Mouse (Mus musculus): ENCODE data around the gene Arl8b. TPM values are rescaled to one million over a fixed set of nuclear protein-coding genes. Genes with fewer than 3 reads are reported as not detected.
"Not testable (repeated sequence)": the region's sequence is repeated elsewhere in the genome, so short reads cannot be mapped to it uniquely, and the experiment has no call there.

Arl8b gene
- polyA plus RNA-seq, 1 experiment from 2014 or later: 109 TPM

DNA sequence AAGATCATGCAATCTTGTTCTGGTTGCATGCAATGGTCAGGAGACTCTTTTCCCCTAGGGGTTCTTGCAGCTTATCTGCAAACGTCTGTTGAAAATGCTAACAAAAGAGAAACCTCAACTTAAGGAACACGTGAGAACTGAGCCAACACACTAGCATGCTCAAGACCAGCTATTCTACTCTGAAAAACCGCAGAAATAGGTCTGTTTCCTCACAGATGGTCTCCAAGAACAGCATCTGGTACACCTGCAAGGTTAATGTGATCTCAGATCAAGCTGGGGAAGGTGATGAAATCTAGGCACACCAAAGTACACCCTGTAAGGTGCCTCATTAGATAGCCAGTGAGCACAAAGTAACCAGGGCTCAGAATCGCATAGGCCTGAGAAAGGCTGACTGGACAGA is 56.5 kb downstream of the Arl8b start:
- Histone ChIP-seq H3K9ac (no peak overlapping the region), H3K9me3 (no peaks in the 10 kb centered on the region), H3K4me1 (replicated peaks) (no peaks in the 10 kb centered on the region), H3K4me2 (no peak overlapping the region), H3K36me3 (peaks cover 11% of the 10 kb centered on the region; the same call in 1 of the 2 replicates), H3K4me3 (no peak overlapping the region), H3K27me3 (no peaks in the 10 kb centered on the region), H3K27ac (replicated peaks) (no peak overlapping the region)
- no peak for ATAC-seq (ENCODE audit: low FRiP score, low read depth)
- WGBS: 90% methylated on average over 4 of the region's 4 CpGs

DNA sequence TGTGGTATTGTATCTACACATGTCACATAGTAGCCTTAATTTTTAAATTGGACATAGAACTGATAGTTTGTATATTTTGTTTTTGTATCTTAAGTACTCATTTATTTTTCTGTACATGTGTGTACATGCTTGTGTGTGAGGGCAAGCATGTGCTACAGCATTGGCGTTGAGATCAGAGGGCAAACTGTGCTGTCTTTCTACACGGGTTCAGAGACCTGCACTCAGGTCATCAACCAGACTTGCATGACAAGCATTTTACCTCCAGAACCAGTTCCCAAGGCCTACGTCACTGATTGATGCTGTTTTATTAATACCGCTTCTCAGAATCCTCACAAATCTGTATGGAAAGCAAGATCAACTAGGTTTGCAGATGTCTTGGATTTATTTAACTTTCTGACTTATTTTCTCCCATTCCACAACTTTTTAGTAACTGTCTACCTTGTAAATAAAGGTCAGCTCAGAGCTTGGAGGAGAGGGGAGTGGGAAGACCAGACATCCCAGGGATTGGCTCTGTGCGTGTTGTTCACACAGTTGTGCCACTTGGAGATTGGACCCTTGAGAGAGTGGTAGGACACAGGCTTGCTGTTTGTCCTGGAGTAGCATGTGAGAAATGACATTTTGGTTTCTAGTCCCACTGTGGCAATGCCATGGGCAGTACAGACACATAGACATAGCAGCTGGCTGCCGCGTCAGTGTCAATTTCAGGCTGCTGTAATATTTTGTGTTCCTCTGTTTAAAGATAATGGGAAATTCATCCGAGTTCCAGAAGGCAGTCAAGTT is 58.2 kb downstream of the Arl8b start:
- Histone ChIP-seq H3K4me1 (replicated peaks) (no peaks in the 10 kb centered on the region), H3K9me3 (no peaks in the 10 kb centered on the region), H3K4me2 (no peak overlapping the region), H3K27ac (replicated peaks) (no peak overlapping the region), H3K27me3 (no peaks in the 10 kb centered on the region), H3K36me3 (peaks cover 11% of the 10 kb centered on the region; the same call in 1 of the 2 replicates), H3K4me3 (no peak overlapping the region), H3K9ac (no peak overlapping the region)
- WGBS: 94% methylated on average over 8 of the region's 8 CpGs
- no peak for ATAC-seq (ENCODE audit: low FRiP score, low read depth)

DNA sequence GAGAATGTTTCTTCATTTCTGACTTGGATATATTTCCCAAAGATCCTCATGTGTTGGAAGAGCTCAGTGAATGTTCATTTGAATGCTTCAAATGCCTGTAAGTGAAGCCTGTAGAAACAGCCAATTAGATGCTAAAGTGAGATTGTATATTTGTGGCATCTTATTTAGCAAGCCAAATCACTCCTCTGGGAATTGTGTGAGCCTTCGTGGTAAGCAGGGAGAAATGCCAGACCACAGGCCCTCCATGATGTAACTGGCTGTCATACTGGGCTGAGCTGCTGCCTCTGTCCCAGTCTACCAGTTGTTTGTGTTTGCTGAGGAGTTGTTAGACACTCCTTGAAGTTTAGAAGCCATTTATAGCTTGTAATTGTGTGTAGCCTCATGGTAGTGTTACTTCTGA is 60.8 kb downstream of the Arl8b start:
- H3K4me1 ChIP-seq (replicated peaks): no peaks in the 10 kb centered on the region
- no peaks in the 10 kb centered on the region for H3K27me3 ChIP-seq
- no peak overlapping the region for H3K27ac ChIP-seq (replicated peaks)
- no peaks in the 10 kb centered on the region for H3K9me3 ChIP-seq
- H3K36me3 ChIP-seq: 0 out of 2 replicates have a peak, but pooled peaks cover 7% of the 10 kb centered on the region
- H3K9ac ChIP-seq: no peak overlapping the region
- WGBS: 53% methylated on average over 1 of the region's 1 CpGs
- H3K4me3 ChIP-seq: no peak overlapping the region
- no peak overlapping the region for H3K4me2 ChIP-seq
- ATAC-seq (ENCODE audit: low FRiP score, low read depth): no peak

DNA sequence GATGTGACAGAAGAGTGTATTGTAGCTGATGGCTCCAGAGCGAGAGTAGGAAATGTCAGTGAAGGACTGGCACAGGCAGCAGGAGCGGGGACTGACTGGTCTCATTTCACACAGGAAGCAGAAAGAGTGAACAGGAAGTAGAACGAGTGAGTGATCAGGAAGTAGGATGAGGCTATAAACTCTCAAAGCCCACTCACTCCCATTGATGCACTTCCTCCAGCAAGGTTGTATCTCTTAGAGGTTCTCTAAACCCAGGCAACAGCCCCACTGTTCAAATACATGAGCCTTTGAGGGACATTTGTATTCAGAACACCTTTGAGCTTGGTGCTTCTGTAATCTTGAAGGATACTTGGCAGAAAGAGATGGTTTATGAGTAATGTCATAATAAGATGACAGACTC is 61.2 kb downstream of the Arl8b start:
- H3K36me3 ChIP-seq: 0 out of 2 replicates have a peak, but pooled peaks cover 7% of the 10 kb centered on the region
- no peak overlapping the region for H3K9ac ChIP-seq
- no peak for ATAC-seq (ENCODE audit: low FRiP score, low read depth)
- no peak overlapping the region for H3K4me3 ChIP-seq
- no peak overlapping the region for H3K4me2 ChIP-seq
- H3K9me3 ChIP-seq: no peaks in the 10 kb centered on the region
- H3K27ac ChIP-seq (replicated peaks): no peak overlapping the region
- no peaks in the 10 kb centered on the region for H3K4me1 ChIP-seq (replicated peaks)
- WGBS: 90% methylated on average over 3 of the region's 3 CpGs
- H3K27me3 ChIP-seq: no peaks in the 10 kb centered on the region

DNA sequence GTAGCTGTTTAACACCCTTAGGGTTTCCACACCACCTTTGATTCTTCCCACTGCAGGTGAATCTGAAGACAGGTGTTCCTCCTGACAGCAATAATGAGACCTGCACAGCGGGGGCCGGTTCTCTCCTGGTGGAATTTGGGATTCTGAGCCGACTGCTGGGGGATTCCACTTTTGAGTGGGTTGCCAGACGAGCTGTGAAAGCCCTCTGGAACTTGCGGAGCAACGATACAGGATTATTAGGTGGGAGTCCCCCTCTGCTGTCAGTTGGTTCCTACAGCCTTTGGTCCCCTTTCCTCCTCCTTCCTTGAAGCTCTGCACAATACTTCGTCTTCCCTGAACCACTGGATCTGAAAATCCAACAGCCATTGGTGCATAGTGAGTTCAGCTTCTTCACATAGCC is 61.9 kb downstream of the Arl8b start:
- Histone ChIP-seq H3K36me3 (0 out of 2 replicates have a peak, but pooled peaks cover 5% of the 10 kb centered on the region), H3K4me2 (no peak overlapping the region), H3K4me1 (replicated peaks) (no peaks in the 10 kb centered on the region), H3K9me3 (no peaks in the 10 kb centered on the region), H3K27me3 (no peaks in the 10 kb centered on the region), H3K27ac (replicated peaks) (no peak overlapping the region), H3K9ac (no peak overlapping the region), H3K4me3 (no peak overlapping the region)
- WGBS: 95% methylated on average over 7 of the region's 7 CpGs
- no peak for ATAC-seq (ENCODE audit: low FRiP score, low read depth)

DNA sequence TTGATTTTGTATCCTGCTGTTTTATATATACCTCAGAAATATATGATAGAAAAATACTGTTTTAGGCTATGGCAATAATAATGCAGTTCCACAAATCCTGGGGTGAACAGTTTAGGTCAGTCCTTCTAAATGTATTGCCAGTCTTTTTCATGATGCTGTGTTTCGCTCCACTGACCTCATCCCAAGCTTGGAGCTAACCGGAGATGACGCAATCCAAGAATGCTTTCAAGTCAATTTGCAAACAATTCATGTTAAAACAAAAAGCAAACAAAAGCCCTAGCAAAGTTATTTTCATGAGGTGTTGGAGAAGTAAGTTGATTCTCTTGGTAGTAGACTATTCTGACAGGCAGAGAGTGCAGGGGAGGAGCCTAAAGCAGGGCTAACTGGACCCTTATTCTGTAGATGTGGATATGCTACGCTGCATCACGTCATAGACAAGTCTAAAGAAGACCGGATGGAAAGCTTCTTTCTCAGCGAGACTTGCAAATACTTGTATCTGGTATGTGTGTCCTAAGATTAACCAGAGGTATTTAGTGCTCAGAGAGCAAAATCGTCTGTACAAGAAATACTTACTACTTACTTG is 69.3 kb downstream of the Arl8b start:
- 96% methylated on average over 8 of the region's 8 CpGs for WGBS
- Histone ChIP-seq H3K4me3 (no peak overlapping the region), H3K27ac (replicated peaks) (no peak overlapping the region), H3K36me3 (peaks cover 55% of the 10 kb centered on the region), H3K9me3 (no peaks in the 10 kb centered on the region), H3K4me2 (no peak overlapping the region), H3K9ac (no peak overlapping the region), H3K27me3 (no peaks in the 10 kb centered on the region), H3K4me1 (replicated peaks) (no peaks in the 10 kb centered on the region)
- no peak for ATAC-seq (ENCODE audit: low FRiP score, low read depth)

DNA sequence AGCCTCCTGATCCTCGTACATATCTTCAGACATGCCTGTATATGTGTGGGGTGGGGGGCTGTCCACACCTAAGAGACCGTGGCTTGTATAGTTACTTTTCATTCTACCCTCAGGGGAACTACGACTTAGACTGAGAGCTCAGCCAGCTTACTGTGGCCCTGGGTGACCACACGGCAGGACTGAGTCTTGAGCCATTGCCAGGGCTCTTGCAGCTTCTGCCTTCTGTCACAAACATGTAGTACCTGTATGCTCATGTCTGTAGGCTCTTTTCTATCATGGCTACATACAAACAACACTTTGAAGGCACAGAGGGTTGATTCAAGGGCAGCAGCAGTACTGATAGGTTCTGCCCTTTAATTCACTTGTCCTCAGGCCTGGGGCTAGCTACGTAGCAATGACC is 70.1 kb downstream of the Arl8b start:
- Histone ChIP-seq H3K4me3 (no peak overlapping the region), H3K9me3 (no peaks in the 10 kb centered on the region), H3K4me1 (replicated peaks) (no peaks in the 10 kb centered on the region), H3K27ac (replicated peaks) (no peak overlapping the region), H3K9ac (no peak overlapping the region), H3K27me3 (no peaks in the 10 kb centered on the region), H3K4me2 (no peak overlapping the region), H3K36me3 (peaks cover 55% of the 10 kb centered on the region)
- 94% methylated on average over 5 of the region's 5 CpGs for WGBS
- ATAC-seq (ENCODE audit: low FRiP score, low read depth): no peak

DNA sequence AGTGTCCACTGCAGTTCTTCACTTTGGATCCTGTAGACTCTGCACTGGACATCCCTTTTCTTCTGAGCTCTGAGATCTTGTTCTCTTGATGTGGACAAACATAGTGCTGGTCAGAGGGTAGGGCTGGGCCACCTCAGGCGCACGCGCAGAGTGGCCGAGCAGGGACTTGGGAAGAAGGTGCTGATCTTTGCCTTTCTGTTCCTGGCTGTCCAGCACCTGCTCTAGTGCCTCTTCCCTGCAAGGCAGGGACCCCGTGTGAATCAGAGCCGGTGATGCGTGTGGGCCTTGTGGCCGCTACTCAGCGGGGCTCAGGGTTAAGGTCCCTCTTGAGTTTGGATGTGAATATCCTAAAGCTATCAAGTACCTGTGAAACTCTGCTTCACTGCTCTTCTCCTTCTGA is 75.7 kb downstream of the Arl8b start:
- no peak overlapping the region for H3K27ac ChIP-seq (replicated peaks)
- H3K4me3 ChIP-seq: no peak overlapping the region
- no peak overlapping the region for H3K9ac ChIP-seq
- H3K36me3 ChIP-seq: peaks cover 22% of the 10 kb centered on the region
- no peaks in the 10 kb centered on the region for H3K27me3 ChIP-seq
- no peak overlapping the region for H3K4me2 ChIP-seq
- H3K4me1 ChIP-seq (replicated peaks): no peaks in the 10 kb centered on the region
- ATAC-seq (ENCODE audit: low FRiP score, low read depth): no peak
- WGBS: 95% methylated on average over 9 of the region's 9 CpGs
- H3K9me3 ChIP-seq: no peaks in the 10 kb centered on the region

DNA sequence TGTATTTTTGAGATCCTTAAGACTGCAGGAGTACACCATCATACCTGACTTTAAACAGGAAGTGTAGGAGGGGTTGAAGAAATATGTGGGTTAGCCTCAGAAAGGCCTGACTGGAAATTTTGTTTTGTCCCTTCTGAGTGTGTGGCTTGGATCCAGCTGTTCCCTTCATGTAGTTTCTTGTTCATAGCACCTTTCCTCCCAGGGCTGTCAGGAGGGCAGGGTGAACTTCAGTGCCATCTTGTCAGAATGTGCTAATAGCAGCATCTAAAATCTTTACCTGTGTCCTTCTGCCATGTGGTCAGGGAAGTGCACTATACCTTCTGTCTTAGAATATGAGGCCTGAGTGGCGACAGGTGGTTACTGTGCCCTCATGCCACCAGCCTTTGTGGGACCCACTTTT is 78.3 kb downstream of the Arl8b start:
- H3K4me3 ChIP-seq: no peak overlapping the region
- no peak overlapping the region for H3K4me2 ChIP-seq
- ATAC-seq (ENCODE audit: low FRiP score, low read depth): no peak
- H3K4me1 ChIP-seq (replicated peaks): no peaks in the 10 kb centered on the region
- H3K9me3 ChIP-seq: no peaks in the 10 kb centered on the region
- no peak overlapping the region for H3K9ac ChIP-seq
- H3K27me3 ChIP-seq: no peaks in the 10 kb centered on the region
- no peaks in the 10 kb centered on the region for H3K36me3 ChIP-seq
- H3K27ac ChIP-seq (replicated peaks): no peak overlapping the region
- 92% methylated on average over 1 of the region's 1 CpGs for WGBS

DNA sequence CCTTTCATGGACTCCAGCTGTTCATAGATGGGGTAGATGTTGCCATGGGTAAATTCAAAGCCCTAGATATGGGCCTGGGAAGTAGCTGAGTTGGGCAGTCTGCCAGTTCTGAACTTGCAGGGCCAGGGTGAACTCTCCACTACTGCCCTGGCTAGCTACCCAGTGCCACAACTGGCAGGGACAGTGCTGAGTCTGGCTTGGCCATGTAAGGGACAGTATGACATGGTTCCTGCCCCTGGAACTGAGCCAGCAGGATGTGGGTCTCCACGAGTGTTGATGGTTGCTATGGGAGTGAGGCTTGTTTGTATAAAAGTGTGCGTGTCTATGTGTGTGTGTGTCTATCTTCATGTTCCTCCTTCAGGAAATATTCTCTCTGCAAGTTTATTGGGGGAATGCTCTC is 79.6 kb downstream of the Arl8b start:
- no peak for ATAC-seq (ENCODE audit: low FRiP score, low read depth)
- WGBS: 83% methylated on average over 2 of the region's 2 CpGs

DNA sequence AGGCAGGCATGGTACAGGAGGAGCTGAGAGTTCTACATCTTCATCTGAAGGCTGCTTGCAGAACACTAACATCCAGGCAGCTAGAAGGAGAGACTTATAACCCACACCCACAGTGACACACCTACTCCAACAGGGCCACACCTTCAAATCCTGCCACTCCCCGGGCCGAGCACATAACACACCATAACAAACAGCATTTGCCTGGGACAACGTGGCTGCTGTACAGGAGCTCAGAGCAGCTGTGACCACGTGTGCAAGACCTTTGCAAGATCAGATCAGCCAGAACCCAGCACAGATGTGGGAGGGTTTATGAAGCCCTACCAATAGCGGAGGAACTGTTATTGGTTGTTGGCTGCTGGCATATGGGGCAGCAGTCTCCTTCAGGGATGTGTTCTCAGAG is 83.4 kb downstream of the Arl8b start:
- H3K9ac ChIP-seq: no peak overlapping the region
- H3K9me3 ChIP-seq: no peaks in the 10 kb centered on the region
- no peak overlapping the region for H3K27ac ChIP-seq (replicated peaks)
- no peaks in the 10 kb centered on the region for H3K36me3 ChIP-seq
- H3K4me1 ChIP-seq (replicated peaks): no peaks in the 10 kb centered on the region
- no peak overlapping the region for H3K4me2 ChIP-seq
- no peak overlapping the region for H3K4me3 ChIP-seq
- ATAC-seq (ENCODE audit: low FRiP score, low read depth): no peak
- WGBS: 87% methylated on average over 5 of the region's 5 CpGs
- H3K27me3 ChIP-seq: no peaks in the 10 kb centered on the region

More for the DNA sequence above, 79.6 kb downstream of the Arl8b start:
- no peaks in the 10 kb centered on the region for H3K9me3 ChIP-seq
- no peaks in the 10 kb centered on the region for H3K27me3 ChIP-seq
- no peak overlapping the region for H3K9ac ChIP-seq
- H3K4me1 ChIP-seq (replicated peaks): no peaks in the 10 kb centered on the region
- no peaks in the 10 kb centered on the region for H3K36me3 ChIP-seq
- H3K4me2 ChIP-seq: no peak overlapping the region
- no peak overlapping the region for H3K4me3 ChIP-seq
- no peak overlapping the region for H3K27ac ChIP-seq (replicated peaks)

DNA sequence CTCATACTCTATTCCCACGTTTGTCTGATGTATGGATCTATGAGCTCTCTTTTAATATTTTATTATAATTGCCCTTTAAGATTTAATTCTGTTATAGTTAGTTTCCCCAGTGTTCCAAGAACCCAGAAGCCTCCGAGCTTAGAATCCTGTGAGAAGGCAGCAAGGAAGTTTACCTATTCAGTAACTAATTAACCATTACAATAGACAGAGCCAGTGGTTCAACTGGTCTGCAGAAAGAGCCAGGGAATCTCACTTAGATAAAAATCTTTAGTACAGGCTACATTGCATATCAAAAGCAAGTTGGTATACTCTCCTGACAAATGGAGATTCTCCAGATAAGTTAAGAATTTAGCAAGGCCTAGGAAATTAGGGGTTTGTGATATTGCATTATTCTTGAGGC is 86.1 kb downstream of the Arl8b start:
- not testable (repeated sequence) for H3K27me3 ChIP-seq

More for the DNA sequence above, 86.1 kb downstream of the Arl8b start:
- not testable (repeated sequence) for H3K4me2 ChIP-seq; H3K4me1 ChIP-seq (replicated peaks); H3K4me3 ChIP-seq; H3K9me3 ChIP-seq; H3K36me3 ChIP-seq; H3K9ac ChIP-seq; ATAC-seq (ENCODE audit: low FRiP score, low read depth); H3K27ac ChIP-seq (replicated peaks)
- 49% methylated on average over 2 of the region's 2 CpGs for WGBS
